Mouse (Mus musculus) heart, postnatal 14 days (tissue): ENCODE measurements around the gene Rad23a. TPM values are rescaled to one million over a fixed set of nuclear protein-coding genes. Genes with fewer than 3 reads are reported as not detected.

Experiments used
- DNase-seq, 2 experiments: peaks; one replicate each; pipeline ENCODE4 v3.0.0; 2021 to 2022
- intact Hi-C: fragments of 180-260 bp; cut with DNase I; formaldehyde crosslinking; loops from one replicate; pipeline ENCODE4 v1.15.1; 2025
- long read RNA-seq, 2 experiments: library from polyadenylated mRNA; stranded (forward); transcript quantifications; one replicate each; pipeline ENCODE4 v2.0.0; 2021
- total RNA-seq, 2 experiments: library from RNA; stranded (reverse); gene quantifications; 2 replicates each; pipeline ENCODE4 v1.2.3; 2021

Gene Rad23a
- total RNA-seq: 10 to 100 TPM; 78.9 to 79.9 TPM
- long read RNA-seq, experiment 1, transcript Rad23a-202 (9 exons, 1,842 nt): minor isoform, 53 of 161 reads
- long read RNA-seq, experiment 1, transcript Rad23a-201 (9 exons, 2,074 nt): major isoform, 79 of 161 reads
- long read RNA-seq, experiment 1, partial matches to known transcripts: 13 of 161 reads
- long read RNA-seq, experiment 1, other reads (novel, unspliced or antisense): 16 of 161 reads
- long read RNA-seq, experiment 2, transcript Rad23a-202 (9 exons, 1,842 nt): minor isoform, 35 of 122 reads
- long read RNA-seq, experiment 2, transcript Rad23a-201 (9 exons, 2,074 nt): major isoform, 63 of 122 reads
- long read RNA-seq, experiment 2, partial matches to known transcripts: 13 of 122 reads
- long read RNA-seq, experiment 2, other reads (novel, unspliced or antisense): 11 of 122 reads

- DNase-seq: peak; percentile 91 to 92
- intact Hi-C loops: no loop called here
Measured at GRCm38 (mm10) chr8:84840248-84840999, at the start of gene Rad23a. Rad23a (minus strand) TSS chr8:84840665.

- no peak for DNase-seq
- intact Hi-C loops: no loop called here
Measured at GRCm38 (mm10) chr8:84889141-84889540, 48.7 kb upstream of the Rad23a start.

DNA sequence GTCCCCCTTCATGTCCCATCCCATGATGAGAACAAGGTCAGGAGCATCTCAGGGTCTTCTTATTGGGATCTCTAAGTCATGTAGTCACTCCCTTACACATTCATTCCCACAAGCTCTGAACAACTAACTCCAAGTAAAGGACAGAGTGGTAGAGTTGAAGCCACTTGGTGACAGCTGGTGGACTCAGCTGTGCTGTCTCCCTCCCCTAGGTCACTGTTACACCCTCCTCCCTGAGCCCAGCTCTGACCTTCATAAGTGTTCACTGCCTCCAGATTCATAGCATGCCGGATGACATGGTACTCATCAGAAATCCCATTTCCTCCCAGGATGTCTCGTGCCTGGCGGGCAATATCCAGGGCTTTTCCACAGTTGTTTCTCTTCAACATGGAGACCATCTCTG lies 47.8 kb upstream of the Rad23a start:
- DNase-seq: no peak
- intact Hi-C loops: no loop called here

- intact Hi-C loops: no loop called here
- no peak for DNase-seq
Measured at GRCm38 (mm10) chr8:84884728-84885127, 44.3 kb upstream of the Rad23a start.

- DNase-seq: no peak
- intact Hi-C loops: no loop called here
Measured at GRCm38 (mm10) chr8:84878915-84879314, 38.5 kb upstream of the Rad23a start.

DNA sequence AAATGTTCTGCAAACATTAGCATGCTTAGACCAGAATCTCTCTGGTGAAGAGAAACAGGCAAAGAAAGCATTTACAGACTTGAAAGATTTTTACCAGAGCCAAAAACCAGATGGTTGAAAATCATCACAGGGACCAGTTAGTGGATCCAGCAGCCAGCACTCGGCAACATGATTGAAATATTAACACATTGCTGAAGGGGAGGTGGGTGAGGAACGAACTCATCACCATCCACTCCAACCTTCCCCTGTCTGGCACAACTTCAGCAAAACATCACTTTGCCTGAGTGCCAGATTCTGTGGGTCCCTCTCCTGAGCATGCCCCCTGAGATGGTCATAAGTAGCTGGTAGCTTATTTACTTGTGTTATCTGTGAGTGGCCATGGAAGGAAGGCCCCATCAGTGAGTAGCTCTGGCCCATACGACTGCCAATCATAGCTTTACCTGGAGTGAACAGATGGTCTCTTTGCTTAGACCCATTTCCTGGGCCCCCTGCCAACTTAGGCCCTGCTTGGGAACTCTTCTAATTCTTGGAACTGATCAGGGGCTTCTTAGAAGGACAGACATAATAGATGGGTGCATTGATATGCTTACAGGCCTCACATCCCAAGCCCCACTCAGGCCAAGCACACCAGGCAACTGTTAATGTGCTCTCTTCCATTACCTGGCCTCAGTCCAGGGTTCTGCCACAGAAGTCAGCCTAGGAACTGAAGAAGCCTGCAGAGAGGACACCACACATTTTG lies 37.0 kb upstream of the Rad23a start:
- intact Hi-C loops: no loop called here
- no peak for DNase-seq

GRCm38 (mm10) chr8:84874339-84874738 lies 33.9 kb upstream of the Rad23a start:
- DNase-seq: no peak
- intact Hi-C loops: no loop called here

- DNase-seq: no peak
- intact Hi-C loops: no loop called here
Measured at GRCm38 (mm10) chr8:84873016-84873415, 32.6 kb upstream of the Rad23a start.

DNA sequence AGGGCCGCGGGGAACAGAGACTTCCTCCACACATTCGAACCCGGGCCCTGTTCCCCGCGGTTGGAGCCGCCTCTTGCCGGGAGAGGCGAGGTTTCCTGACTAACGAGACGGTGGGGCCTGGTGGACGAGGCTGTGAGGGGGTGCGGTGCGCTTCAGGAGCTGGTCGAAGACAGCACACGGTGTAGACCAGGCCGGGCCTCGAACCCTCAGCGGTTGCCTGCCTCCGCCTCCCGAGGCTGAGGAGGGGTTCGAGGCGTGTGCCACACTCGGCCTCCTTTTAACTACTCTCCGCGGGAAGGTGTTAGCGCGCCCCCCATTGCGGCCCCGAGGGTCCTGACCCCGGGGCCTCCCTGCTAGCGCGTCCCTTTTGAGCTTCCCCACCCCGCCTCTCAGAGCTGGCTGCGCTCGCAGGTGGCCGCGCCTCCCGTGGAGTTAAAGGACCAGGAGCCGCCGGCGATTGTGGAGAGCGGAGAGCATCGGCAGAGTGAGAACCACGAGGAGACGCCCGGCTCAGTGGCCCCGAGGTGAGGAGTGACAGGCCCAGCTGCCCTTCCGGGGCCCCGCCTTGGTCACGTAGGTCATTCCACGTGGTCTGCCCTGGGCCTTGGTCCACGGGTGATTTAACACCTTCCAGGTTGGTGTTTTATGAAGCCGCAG lies 32.0 kb upstream of the Rad23a start:
- intact Hi-C loops: no loop called here
- DNase-seq: peak; percentile 26 to 30

DNA sequence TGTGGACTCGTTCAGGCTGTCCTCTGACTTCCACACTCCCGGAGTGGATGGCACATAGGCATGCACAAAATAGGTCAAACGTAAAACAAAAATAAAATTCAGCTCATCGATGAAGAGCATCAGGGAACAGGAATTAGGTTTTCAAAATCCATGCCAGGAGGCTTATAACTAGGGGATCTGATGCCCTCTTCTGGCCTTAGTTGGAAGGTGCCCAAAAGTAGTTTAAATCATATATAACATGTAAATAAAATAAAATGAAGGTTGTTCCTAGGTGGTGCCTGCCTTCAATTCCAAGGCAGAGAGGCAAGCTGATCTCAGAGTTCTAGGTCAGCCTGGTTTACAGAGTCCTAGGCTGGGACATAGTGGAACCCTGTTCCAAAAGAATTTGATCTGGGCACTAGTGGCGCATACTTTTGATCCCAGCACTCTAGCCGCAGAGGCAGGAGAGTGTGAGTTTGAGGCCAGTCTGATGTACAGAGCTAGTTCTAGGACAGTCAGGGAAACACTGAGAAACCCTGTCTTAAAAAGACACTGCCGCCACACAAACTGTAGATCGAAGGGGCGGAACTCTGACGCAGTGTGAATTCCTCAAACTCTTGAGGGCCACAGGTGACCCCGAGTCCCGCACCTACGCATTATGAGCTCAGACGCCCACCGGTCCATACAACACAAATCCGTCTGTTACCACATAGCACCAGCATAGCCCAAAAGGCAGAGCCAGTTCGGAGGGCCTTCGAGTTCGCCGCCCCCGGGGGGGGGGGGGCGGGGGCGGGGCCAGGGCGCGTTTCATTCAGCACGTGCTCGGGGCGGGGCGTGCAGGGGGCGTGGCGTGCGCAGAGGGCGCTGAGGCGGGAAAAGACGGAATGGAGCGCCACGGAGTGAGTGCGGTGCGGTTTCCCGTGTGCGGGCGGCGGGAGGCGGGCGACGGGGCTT lies 31.2 kb upstream of the Rad23a start, which contains the start of gene Syce2:
Gene Syce2 (plus strand): TSS at position 736 of the 933 bp plus-strand sequence.
- intact Hi-C loops: no loop called here
- DNase-seq: peak; percentile 78 to 86

GRCm38 (mm10) chr8:84856864-84857441 lies 16.5 kb upstream of the Rad23a start, which contains the start of gene Farsa:
Farsa (plus strand) TSS chr8:84856989.
- intact Hi-C loops: no loop called here
- peak; percentile 92 to 94 for DNase-seq

- intact Hi-C loops: no loop called here
- DNase-seq: no peak
Measured at GRCm38 (mm10) chr8:84856434-84856833, 16.0 kb upstream of the Rad23a start.

GRCm38 (mm10) chr8:84847684-84848435 lies 7.4 kb upstream of the Rad23a start:
- intact Hi-C loops: loop anchor here (2.0 kb wide), 1 partner anchor 55 kb away; no protein-coding TSS in a partner anchor
- DNase-seq: no peak

GRCm38 (mm10) chr8:84846722-84847572 lies 6.5 kb upstream of the Rad23a start, which contains the start of gene Calr:
Calr (minus strand) TSS chr8:84846934.
- DNase-seq: peak; percentile 99
- intact Hi-C loops: loop anchor here (2.0 kb wide), 1 partner anchor 56 kb away; no protein-coding TSS in a partner anchor

DNA sequence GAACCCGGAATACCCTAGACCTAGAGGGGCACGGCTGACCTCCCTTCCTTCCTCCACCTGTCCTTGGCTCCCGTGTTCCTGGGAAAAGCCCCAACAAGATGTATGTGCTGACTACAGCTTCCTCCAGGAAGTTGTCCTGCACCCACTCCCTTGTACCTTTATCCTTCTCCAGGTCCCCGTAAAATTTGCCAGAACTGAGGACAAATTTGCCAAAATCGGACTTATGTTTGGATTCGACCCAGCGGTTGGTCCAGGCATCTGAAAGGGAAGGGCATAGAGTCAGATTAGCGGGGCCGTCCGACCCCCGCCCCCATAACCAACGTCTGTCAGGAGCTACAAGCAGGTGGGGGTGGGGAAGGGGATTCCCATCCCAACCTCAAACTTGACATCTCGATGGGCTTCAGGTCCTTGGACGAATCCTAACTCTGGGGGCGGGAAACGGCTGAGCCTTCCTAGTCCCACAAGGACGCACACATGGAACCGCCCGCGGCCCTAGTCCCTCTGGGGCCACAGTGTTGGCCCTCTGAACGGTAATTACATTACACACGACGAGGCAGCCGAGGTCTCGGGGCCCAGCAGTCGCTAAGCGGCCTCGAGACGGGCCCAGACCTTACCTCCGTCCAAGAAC lies 5.7 kb upstream of the Rad23a start:
- intact Hi-C loops: loop anchor here (2.0 kb wide), 1 partner anchor 57 kb away; no protein-coding TSS in a partner anchor
- DNase-seq: no peak

- peak; percentile 32 to 54 for DNase-seq
- intact Hi-C loops: loop anchor here (2.0 kb wide), 1 partner anchor 57 kb away; no protein-coding TSS in a partner anchor
Measured at GRCm38 (mm10) chr8:84845355-84846093, 5.1 kb upstream of the Rad23a start.
